Mouse (Mus musculus) neutrophil, adult 5-6 weeks (primary cell): Measurements from ENCODE around the gene Ltb4r1. TPM values are rescaled to one million over a fixed set of nuclear protein-coding genes. Genes with fewer than 3 reads are reported as not detected.

Experiments
- ATAC-seq: fragments of 151-379, 151-347 bp; 2 replicates; pipeline ENCODE4 v1.8.0; 2017; ENCODE audit warnings: mild to moderate bottlenecking, moderate TSS enrichment; ENCODE audit not compliant: insufficient number of reproducible peaks, poor library complexity, low FRiP score, severe bottlenecking; ENCODE audit errors: extremely low read depth
- total RNA-seq: library from RNA; stranded (forward); fragments of 200-1000 nt; gene quantifications from 2 replicates; pipeline ENCODE4 v1.2.3, GENCODE M21; 2017

Gene Ltb4r1
- total RNA-seq, 1 experiment from 2014 or later = 12.9 TPM

DNA sequence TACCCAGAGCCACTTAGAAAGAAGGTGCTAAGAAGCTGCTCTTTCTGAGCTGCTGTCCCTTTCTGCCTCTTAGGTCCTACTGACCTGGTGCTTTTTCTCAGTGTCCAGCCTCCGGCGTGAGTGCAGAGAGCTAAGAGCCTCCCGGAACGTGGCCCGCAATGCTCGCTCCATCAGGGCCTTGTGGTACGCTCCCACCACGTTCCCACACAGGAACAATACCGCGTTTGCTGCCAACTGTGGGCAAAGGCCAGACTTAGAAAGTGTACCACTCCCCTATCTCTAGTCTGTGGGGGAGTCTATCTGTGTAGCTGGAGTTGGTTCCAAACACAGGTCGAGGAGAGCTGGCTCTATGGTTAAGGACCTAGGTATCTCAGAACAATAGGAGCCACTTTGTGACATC lies 15.0 kb downstream of the Ltb4r1 start:
- no peak for ATAC-seq

DNA sequence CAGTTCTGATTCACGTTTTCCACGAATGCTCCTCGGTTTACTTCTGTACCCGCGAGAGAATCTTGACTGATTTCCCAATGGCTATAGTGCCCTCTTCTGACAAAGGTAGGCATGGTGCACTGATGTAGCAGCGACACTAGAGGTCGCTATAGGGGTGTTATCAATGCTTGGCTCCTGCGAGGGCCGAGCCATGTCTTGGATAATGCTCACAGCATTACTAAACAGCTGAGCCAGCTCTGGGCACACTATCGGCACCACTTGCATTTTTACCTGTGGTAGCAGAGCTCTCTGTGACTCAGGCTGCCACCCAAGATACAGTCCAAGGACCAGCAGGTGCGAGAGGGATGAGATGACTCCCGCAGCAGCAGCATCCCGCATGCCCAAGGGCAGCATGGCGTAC lies 15.5 kb downstream of the Ltb4r1 start:
- peak; percentile 82 for ATAC-seq

DNA sequence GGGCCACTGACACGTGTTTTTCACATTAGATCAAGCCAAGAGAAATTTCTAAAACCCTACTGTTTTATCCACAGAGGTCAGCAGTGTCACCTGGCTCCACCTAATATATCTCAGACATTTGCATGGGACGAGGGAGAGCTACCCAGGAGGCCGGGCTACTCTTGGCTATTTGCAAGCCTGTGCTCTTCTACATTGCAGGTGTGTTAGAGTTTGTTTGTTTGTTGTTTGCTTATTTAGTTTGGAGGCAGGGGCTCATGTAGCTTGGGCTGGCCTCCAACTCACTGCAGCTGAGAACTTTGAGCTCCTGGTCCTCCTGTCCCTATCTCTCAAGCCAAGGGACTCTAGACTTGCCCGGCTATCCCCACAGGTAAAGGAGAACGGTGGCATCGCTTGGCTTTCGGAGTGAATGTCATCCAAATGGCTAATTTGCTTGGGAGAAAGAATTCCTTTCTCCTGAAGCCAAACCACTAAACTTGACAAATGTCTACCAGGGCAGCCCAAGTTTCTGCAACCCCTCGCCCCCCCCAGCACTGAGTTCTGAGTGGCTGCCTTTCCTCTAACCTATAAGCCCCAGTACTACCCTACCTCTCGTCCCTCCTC lies 16.7 kb downstream of the Ltb4r1 start:
- no peak for ATAC-seq

GRCm38 (mm10) chr14:55783171-55783957 lies 17.6 kb downstream of the Ltb4r1 start:
- ATAC-seq = no peak

DNA sequence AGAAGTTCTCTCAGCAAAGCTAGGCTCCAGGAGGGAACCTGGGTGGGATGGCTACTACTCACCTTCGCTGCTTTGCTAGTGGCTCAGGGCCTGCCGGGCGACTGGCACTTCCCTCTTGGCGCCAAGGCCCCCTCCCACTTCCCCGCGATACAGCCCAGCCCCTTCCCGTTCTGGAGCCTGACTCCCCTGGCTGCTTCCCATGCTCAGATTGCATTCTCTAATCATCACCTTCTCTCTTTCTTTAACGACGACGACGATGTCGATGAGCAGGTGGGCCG lies 18.1 kb downstream of the Ltb4r1 start, which contains the start of gene Adcy4:
TSS of gene Adcy4 (minus strand) at position 138 of the 278 bp plus-strand sequence.
- ATAC-seq = no peak

GRCm38 (mm10) chr14:55785195-55785594 lies 19.4 kb downstream of the Ltb4r1 start:
- no peak for ATAC-seq

DNA sequence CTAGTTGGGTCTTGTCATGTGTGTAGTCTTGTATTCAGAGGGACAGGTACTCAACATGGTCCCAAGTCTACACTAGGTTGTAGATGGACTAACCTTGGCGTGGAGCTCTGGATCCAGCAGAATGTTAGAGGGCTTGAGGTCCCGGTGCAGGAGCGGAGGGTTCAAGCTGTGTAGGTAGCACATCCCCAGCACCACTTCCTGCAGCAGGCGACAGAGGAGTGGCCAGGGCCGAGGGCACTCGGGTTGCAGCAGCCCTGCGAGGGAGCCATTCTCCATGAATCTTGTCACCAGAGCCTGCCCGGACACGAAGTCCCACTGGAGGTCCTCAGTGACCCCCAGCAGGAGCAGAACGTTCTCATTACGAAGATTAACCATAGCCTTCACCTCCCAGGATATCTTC lies 22.0 kb downstream of the Ltb4r1 start:
- ATAC-seq = no peak

DNA sequence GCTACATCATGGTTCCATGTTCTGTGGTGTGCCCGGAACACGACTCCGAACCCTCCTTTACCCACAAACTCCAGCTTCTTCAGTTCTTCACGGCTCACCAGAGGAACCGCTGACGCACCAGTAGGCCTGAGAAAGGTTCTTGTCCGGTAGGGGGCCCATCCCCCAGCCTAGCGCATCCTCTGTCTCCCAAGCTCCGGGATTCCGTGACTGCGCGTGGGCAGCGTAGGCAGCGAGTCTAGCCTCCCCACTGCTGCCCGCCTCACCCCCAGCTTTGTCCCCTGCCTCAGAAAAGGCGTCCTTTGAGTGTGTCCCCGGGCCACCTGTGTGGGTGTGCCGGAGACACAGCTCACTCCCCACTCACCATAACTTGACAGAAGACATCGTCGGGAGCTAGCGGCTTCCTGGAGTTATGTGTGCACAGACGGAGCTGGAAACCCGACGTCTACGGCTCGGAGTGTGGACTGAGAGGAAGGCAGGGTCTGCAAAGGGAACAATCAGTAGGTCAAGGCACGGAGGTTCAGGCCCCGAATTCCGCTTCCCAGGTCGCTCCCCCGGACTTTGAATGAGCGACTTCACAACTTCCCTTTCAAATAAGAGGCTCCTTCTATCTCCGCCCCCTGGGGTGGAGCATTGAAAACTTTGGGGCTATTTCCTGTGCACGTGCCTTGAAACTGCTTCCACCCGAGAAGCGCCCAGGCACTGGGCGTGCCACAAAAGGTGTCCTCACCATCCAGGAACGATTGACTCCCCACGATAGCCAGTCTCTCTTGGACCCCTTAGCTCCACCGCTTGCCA lies 22.7 kb downstream of the Ltb4r1 start, which contains the start of gene Ripk3:
TSS of gene Ripk3 (minus strand) at position 610 of the 795 bp plus-strand sequence.
- ATAC-seq = peak; percentile 56

- ATAC-seq = no peak
Observed at GRCm38 (mm10) chr14:55793461-55793860, 27.7 kb downstream of the Ltb4r1 start.

DNA sequence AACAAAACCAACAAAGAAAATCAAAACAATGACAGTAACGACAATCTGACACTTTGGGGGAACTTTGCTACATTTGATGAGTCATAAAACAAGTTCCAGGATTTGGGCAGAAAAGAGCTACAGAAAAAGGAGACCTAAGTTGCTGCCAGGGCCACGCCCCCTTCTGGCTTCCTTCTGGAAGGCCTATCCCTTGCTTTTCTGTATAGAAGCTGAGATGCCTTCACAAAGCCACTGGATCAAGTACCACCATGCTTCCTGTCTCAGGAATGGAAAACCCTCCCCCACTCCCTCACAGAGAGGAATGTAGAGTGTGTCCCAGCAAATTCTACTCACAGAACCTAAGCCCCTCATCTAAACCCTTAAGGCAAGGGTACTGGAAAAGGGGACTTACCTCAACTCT lies 28.2 kb downstream of the Ltb4r1 start:
- ATAC-seq = no peak

DNA sequence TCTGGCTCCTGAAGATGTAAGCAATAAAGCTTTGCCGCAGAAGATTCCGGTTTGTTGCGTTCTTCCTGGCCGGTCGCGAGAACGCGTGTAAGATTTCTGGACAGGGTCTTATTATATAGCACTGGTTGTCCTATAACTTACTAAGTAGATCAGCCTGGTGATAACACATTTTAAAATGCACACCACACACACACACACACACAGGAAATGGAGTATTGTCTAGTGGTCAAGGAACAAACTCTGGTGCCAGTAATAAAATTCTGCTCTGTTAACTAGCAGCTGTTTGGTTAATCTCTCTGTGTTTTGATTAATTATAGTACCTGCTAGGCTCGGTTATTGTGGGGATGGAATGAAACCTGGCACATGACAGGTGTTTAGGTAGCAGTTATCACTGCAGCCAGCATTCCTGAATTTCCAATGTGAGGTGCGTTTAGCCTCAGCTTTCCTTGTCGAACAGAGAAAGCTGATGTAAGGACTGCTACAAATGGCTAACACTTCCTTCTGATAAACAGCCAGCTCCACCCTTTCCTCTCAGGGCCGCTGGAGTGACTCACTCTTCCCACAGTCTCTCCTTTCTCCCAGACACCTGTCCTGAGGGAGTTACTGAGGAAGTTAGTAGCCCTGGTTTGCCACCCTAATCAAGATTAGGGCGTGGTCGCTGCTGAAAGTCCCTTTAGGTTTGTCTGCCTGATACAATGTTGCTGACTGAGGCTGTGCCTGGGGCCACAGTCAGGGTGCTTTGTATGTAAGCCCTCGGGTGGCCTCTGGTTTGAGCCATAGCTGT lies 29.8 kb downstream of the Ltb4r1 start:
- no peak for ATAC-seq

GRCm38 (mm10) chr14:55814885-55815284 lies 49.1 kb downstream of the Ltb4r1 start:
- ATAC-seq = no peak

- ATAC-seq = no peak
Observed at GRCm38 (mm10) chr14:55815310-55815751, 49.6 kb downstream of the Ltb4r1 start.

Other genes with a start within 250 kb of the Ltb4r1 start
- gene Nrl, start 241.0 kb upstream of the Ltb4r1 start, total RNA-seq = 0.12 TPM in 1 of 2 replicates, not detected in the other
- 38.6 and 38.8 TPM in 2 replicates for gene Pck2, start 225.7 kb upstream of the Ltb4r1 start, total RNA-seq
- 82.2 and 98.6 TPM in 2 replicates for gene Dcaf11, start 206.0 kb upstream of the Ltb4r1 start, total RNA-seq
- 6.9 and 9.1 TPM in 2 replicates for gene A730061H03Rik, start 205.6 kb upstream of the Ltb4r1 start, total RNA-seq
- gene Fitm1, start 190.3 kb upstream of the Ltb4r1 start, total RNA-seq = not detected in 2 replicates
- 254 and 295 TPM in 2 replicates for gene Psme1, start 187.8 kb upstream of the Ltb4r1 start, total RNA-seq
- 5.0 TPM in 2 replicates for gene Emc9, start 180.7 kb upstream of the Ltb4r1 start, total RNA-seq
- gene Psme2, start 174.8 kb upstream of the Ltb4r1 start, total RNA-seq = 164 and 175 TPM in 2 replicates
- gene Rnf31, start 174.3 kb upstream of the Ltb4r1 start, total RNA-seq = 73.4 and 82.3 TPM in 2 replicates
- 163 and 164 TPM in 2 replicates for gene Irf9, start 162.4 kb upstream of the Ltb4r1 start, total RNA-seq
- gene Rec8, start 147.9 kb upstream of the Ltb4r1 start, total RNA-seq = not detected in 2 replicates
- 4.2 and 11.3 TPM in 2 replicates for gene Ipo4, start 130.0 kb upstream of the Ltb4r1 start, total RNA-seq
- gene Gm49378, start 128.1 kb upstream of the Ltb4r1 start, total RNA-seq = 2.1 and 2.8 TPM in 2 replicates
- 40.7 and 42.5 TPM in 2 replicates for gene Tm9sf1, start 122.2 kb upstream of the Ltb4r1 start, total RNA-seq
- gene Tssk4, start 115.8 kb upstream of the Ltb4r1 start, total RNA-seq = 0.98 and 2.1 TPM in 2 replicates
- gene Mdp1, start 105.5 kb upstream of the Ltb4r1 start, total RNA-seq = 40.6 and 42.1 TPM in 2 replicates
- 27.5 and 44.8 TPM in 2 replicates for gene Gmpr2, start 94.0 kb upstream of the Ltb4r1 start, total RNA-seq
- gene Nedd8, start 93.8 kb upstream of the Ltb4r1 start, total RNA-seq = 158 and 211 TPM in 2 replicates
- gene Tinf2, start 84.1 kb upstream of the Ltb4r1 start, total RNA-seq = 64.8 and 68.2 TPM in 2 replicates
- gene Tgm1, start 52.0 kb upstream of the Ltb4r1 start, total RNA-seq = 6.9 and 9.5 TPM in 2 replicates
- gene Rabggta, start 43.7 kb upstream of the Ltb4r1 start, total RNA-seq = 27.2 and 36.8 TPM in 2 replicates
- 20.4 and 28.0 TPM in 2 replicates for gene Dhrs1, start 20.3 kb upstream of the Ltb4r1 start, total RNA-seq
- 12.1 and 15.8 TPM in 2 replicates for gene Nop9, start 20.3 kb upstream of the Ltb4r1 start, total RNA-seq
- gene Cideb, start 7.5 kb upstream of the Ltb4r1 start, total RNA-seq = 0.49 TPM in 1 of 2 replicates, not detected in the other
- gene Ltb4r2, start 4.5 kb upstream of the Ltb4r1 start, total RNA-seq = 0.25 and 0.81 TPM in 2 replicates
- gene Adcy4, start 18.1 kb downstream of the Ltb4r1 start, total RNA-seq = 0.49 TPM in 1 of 2 replicates, not detected in the other
- 17.3 and 30.9 TPM in 2 replicates for gene Ripk3, start 22.9 kb downstream of the Ltb4r1 start, total RNA-seq
- not detected in 2 replicates for gene Nfatc4, start 57.2 kb downstream of the Ltb4r1 start, total RNA-seq
- gene Nynrin, start 88.0 kb downstream of the Ltb4r1 start, total RNA-seq = 0.23 and 0.25 TPM in 2 replicates
- gene Cbln3, start 118.4 kb downstream of the Ltb4r1 start, total RNA-seq = 0.37 TPM in 1 of 2 replicates, not detected in the other
- 157 and 158 TPM in 2 replicates for gene Khnyn, start 119.0 kb downstream of the Ltb4r1 start, total RNA-seq
- gene Sdr39u1, start 134.3 kb downstream of the Ltb4r1 start, total RNA-seq = 9.7 and 16.3 TPM in 2 replicates
- 0.37 and 2.1 TPM in 2 replicates for gene Cma1, start 178.7 kb downstream of the Ltb4r1 start, total RNA-seq
- gene Cma2, start 185.0 kb downstream of the Ltb4r1 start, total RNA-seq = not detected in 2 replicates